Mouse (Mus musculus): ENCODE results near the gene Fam160b1.

DNA sequence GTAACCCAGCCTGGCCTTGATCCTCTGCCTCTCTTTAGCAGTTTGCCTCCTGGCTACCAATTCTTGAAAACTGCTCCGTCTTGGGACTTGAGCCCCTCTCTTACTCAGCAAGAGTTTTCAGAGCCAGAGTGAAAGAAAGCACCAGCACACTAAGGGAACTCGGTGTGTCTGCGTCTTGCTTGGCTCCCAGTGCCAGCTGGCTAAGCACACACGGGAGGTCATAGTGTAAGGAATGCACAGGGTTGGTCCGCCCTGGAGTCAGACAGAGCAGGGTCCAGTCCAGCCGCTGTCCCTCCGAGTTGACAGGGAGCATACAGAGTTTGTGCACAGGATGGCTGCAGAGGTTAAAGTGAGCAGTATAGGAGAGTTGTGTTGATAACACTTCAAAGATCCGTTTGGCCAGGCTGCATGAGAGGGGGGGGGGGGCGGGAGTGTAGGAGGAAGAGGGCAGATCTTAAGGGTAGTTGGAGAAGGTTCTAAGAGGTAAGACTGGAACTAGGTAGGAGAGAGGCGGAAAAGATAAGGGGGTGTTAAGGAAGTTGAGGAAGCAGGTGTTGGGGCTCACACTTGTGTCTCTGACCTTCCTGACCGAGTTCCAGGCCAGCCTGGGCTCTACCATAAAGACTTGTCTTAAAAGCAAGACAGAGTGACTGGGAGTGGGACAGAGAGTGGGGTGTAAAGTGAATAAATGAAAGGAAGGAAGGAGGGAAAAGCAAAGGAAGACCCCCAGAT, 4.6 kb downstream of the Fam160b1 start:
- no peak for TF ChIP-seq TBP (conservative IDR thresholded peaks at IDR 0.05; ENCODE audit: low read depth, low read length)
- no peak for TF ChIP-seq POLR2A (IDR thresholded peaks at IDR 0.05; ENCODE audit: low read depth, low read length)
- TF ChIP-seq RCOR1 (conservative IDR thresholded peaks at IDR 0.05; ENCODE audit: low read depth, low read length), result no peak
- TF ChIP-seq KAT2A (IDR thresholded peaks at IDR 0.05; ENCODE audit: insufficient replicate concordance, low read length), result no peak
- no peak for TF ChIP-seq ZC3H11A (IDR thresholded peaks at IDR 0.05; ENCODE audit: low read depth, low read length)
- no peak for TF ChIP-seq EP300 (IDR thresholded peaks at IDR 0.05; ENCODE audit: low read length)
- no peak for TF ChIP-seq ZNF384 (IDR thresholded peaks at IDR 0.05; ENCODE audit: low read depth, low read length)
- TF ChIP-seq MXI1 (IDR thresholded peaks at IDR 0.05; ENCODE audit: low read depth, low read length), result no peak
- TF ChIP-seq JUND (conservative IDR thresholded peaks at IDR 0.05; ENCODE audit: low read depth, low read length), result no peak
- TF ChIP-seq CTCF (conservative IDR thresholded peaks at IDR 0.05 in 1 of 2, IDR thresholded peaks at IDR 0.05 in 1 of 2; ENCODE audit: low read depth in 2 of 2, low read length in 2 of 2), result no peak
- TF ChIP-seq POLR2AphosphoS2 (IDR thresholded peaks at IDR 0.05; ENCODE audit: low read depth, low read length), result no peak
- TF ChIP-seq ZKSCAN1 (IDR thresholded peaks at IDR 0.05; ENCODE audit: borderline replicate concordance, low read depth, low read length), result no peak
- no peak for TF ChIP-seq BHLHE40 (IDR thresholded peaks at IDR 0.05; ENCODE audit: low read depth, low read length)
- TF ChIP-seq MAX (IDR thresholded peaks at IDR 0.05; ENCODE audit: low read length), result no peak
